14 mouse cellular contexts compared by ENCODE assay signal in the genomic region with DNA sequence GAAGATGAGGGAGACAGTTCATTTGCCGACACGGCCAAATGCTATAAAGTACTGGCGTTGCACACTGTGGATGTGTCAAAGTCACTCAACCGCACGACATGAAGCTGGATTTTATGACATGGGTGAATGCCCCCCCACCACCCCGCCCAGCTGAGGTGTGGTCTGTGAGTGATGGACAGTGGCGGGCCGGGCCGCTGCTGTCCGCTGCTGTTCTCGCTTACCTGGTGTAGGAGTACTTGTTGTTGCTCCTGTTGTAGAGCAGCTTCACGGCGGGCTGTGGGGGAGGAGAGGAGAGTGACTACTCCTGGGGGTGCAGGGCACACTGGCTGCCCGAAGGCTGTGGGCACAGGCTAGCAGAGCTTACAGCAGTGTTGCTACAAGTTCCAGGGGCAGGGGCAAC.
"Had no signal": no experiment of that assay in that cellular context is flagged by ENCODE, and none has a peak within 500 bp of the region (broad histone marks: within the 10 kb centered on the region; RNA-seq: fewer than 3 reads in every experiment).

No protein-coding gene starts in this region.

- H3K27ac ChIP-seq: neural tube, embryonic 15.5 days; stomach, embryonic 15.5 days had no signal

- DNase-seq: retina, postnatal 1 day; right cerebral cortex, adult 18-20 months; right cerebral cortex, postnatal 14 days; right cerebral cortex, postnatal 25 days; right cerebral cortex, postnatal 4 days; spleen, adult 18-20 months; thymus, adult 18-20 months; thymus, adult 2 months; thymus, postnatal 14 days; thymus, postnatal 25 days; thymus, postnatal 36 days; thymus, postnatal 4 days had no signal

- H3K27me3 ChIP-seq: neural tube, embryonic 15.5 days; stomach, embryonic 15.5 days had no signal

- H3K9ac ChIP-seq: neural tube, embryonic 15.5 days; stomach, embryonic 15.5 days had no signal

- H3K4me2 ChIP-seq: neural tube, embryonic 15.5 days; stomach, embryonic 15.5 days had no signal

- H3K4me3 ChIP-seq: neural tube, embryonic 15.5 days; stomach, embryonic 15.5 days had no signal

- H3K9me3 ChIP-seq: neural tube, embryonic 15.5 days; stomach, embryonic 15.5 days had no signal
